Mouse (Mus musculus) lung, adult 18-20 months (tissue): Measurements from ENCODE around the gene Lrrk1.

Source experiments
- DNase-seq, 2 experiments: peaks; one replicate each; pipeline ENCODE4 v3.0.0; 2022; ENCODE audit warnings: mixed read lengths in 2 of 2

Gene Lrrk1

DNA sequence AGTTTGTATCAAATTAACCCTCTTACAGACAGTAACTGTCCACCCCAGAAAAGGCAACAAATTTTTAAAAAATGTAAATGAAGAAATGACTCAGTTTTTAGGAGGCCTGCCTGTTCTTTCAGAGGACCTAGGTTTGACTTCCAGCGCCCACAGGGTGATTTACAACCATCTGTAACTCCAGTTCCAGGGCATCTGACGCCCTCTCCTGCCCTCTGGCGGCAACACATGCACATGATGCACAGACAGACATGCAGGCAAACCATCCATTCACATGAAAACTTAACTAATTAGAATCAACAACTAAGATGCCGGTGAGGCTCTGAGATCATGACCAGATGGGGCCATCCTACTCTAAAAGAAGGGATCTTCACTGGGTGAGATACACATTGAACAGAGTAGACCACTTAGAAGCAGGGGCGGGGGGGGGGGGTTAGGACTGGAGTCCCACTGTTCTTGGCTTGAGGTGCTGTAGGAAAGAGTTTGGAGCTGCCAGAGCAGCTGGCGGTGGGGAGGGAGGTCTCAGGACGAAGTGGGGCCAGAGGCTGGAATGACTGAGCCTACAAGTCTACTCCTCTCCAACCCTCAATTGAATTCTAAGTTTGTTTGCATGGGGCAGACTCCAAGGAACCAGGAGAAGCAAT, 206.0 kb downstream of the Lrrk1 start:
- DNase-seq, result no peak

DNA sequence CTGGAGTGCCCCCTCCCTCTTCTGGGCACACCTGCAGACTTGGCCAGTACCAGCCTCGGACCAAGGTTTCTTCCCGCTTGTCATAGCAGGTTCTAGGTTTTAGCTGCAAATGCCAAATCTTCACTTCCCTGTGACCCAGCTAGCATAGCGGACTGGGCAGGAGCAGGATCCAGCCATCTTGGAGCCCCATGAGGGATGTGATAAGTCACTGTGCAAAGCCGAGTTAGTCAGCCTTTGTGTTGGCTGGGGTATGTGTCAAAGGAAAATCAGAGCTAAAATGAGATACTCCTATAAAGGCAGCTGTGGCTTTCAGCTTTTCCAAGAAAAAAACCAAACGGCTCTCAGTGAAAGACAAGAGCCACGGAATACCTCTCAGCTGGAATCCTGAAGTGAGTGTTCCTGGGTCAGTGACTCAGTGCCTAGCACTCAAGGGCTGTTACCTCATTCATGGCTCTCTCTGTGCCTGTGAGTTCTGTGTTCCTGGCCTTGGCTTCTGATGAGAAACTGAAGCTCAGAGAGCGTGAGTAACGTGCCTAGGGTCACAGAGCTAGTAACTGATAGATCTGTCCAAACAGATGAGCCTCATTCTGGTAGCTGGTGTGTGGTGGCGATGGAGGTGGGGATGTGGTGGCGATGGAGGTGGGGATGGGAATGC, 207.3 kb downstream of the Lrrk1 start:
- DNase-seq, result no peak

DNA sequence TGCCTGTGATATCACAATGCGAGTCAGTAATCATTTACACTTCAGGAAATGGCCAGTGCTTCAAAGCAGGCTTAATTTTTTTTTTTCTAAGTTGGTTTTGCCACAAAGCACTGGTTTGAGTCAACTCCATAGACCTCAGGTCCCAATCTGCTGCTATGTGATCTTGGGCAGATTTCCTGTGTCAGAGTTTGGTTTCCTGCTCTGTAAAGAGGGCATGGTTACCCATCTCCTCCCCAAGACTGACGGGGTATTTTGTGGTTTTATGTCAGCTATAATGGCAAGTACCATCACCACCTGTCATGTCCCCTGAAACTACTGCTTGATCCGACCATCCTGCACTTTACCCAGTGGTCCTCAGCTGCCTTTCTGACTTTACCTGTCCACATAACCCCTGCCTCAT, 207.9 kb downstream of the Lrrk1 start:
- no peak for DNase-seq

DNA sequence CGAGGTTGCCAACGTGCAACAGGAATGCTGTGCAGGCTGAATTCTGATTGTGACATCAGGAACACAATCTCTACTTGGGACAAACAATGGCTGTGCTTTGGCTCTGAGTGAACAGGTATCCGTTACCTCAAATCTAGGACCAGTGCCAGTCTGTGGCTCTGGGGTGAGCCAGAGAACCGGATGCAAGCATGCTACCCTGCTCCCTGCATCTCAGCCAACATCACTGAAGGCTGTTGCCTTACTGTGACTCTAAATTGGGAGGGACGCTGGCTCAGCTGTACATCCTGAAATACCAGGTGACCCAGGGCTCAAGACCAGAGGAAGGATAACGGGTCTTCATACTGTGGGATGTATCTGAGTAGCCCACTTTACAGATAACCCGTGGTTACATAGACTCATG, 208.4 kb downstream of the Lrrk1 start:
- no peak for DNase-seq

DNA sequence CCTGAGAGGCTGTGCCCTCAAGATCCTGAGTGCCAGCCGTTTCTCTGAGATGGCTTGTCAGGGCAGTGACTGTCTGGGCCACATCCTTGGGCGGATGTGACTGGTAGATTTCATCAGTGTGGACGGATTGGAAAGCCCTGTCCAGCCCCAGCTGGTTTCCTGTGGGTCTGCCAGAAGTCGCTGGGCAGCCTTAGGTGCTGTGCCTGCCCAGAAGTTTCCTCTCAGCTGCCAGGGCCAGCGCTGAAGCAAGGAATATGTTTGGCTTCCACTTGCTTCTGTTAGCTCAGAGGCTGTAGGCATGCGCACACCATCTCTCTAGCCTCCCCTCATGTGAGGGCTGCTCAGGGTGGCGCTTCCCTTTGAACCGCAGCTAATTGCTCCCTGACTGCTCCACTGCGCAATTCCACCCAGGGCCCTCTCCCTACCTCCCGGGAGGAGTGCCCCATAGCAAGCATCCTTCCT, 209.0 kb downstream of the Lrrk1 start:
- peak; percentile 54 to 67 for DNase-seq

DNA sequence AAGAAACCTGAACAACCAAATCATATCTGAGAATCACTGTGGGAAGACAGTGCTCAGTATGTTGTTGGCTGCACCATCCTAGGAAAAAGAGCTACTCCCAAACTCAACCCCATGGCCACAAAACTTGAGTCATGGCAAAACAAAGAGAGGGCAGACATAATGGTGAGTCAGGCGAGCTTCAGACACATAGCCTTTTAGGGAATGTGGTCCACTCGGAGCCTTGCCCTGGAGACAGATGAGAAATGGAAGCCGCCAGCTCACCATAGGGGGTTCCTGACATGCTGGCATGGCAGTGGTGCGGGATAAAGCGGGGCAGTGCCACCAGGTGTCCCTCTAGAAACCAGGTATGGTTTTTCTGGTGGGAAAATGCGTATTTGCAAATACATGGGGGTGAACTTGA, 210.0 kb downstream of the Lrrk1 start:
- no peak for DNase-seq

DNA sequence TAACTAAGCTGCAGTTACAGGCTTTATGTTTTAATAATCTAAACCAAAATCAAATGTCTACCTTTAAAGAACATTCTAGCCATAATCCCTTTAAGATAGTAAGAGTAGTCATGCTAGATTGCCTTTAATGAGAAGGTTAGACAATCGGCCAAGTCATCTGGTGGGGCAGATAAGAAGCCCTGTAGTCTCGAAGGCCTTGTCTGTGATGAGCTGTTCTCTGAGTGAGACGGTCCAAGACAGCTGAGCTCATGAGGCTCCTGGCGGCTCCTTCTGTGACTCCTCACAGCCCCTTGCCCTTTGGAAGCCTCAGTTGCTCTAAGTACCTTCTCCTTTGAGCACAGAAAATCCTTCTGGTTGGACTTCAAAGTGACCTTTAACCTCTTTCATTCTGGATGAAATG, 211.2 kb downstream of the Lrrk1 start:
- no peak for DNase-seq
